Mouse (Mus musculus) forebrain, embryonic 14.5 days (tissue): ENCODE measurements around the gene Olfr1197. TPM values are rescaled to one million over a fixed set of nuclear protein-coding genes. Genes with fewer than 3 reads are reported as not detected.

Experiments used
- ATAC-seq: fragments of 200-750 bp; cut with Nextera tagmentation; 2 replicates; pipeline ENCODE4 v1.8.0; 2017; ENCODE audit warnings: mild to moderate bottlenecking, moderate library complexity
- DNase-seq: peaks from one replicate; pipeline ENCODE4 v3.0.0-alpha.2; 2015; ENCODE audit warnings: low spot score
- H3K27ac ChIP-seq: fragments of 300-500 bp; sonication (generic); 2 replicates; pipeline ENCODE4 v1.5.1; 2014; ENCODE audit warnings: low read depth, mild to moderate bottlenecking, control low read depth, low read length, moderate library complexity
- H3K27me3 ChIP-seq: fragments of 300-500 bp; sonication (generic); replicated peaks from 2 replicates; pipeline ENCODE4 v1.6.1; 2014; ENCODE audit warnings: low read length, control low read depth, mixed read lengths; ENCODE audit not compliant: control insufficient read depth, insufficient read depth
- H3K36me3 ChIP-seq: fragments of 300-500 bp; sonication (generic); 2 replicates; pipeline ENCODE4 v1.6.1; 2014; ENCODE audit warnings: low read length, control low read depth; ENCODE audit not compliant: control insufficient read depth, insufficient read depth
- H3K4me1 ChIP-seq: fragments of 300-500 bp; sonication (generic); 2 replicates; pipeline ENCODE4 v1.6.1; 2014; ENCODE audit warnings: antibody characterized with exemption, low read length, control low read depth; ENCODE audit not compliant: control insufficient read depth, insufficient read depth
- H3K4me2 ChIP-seq: fragments of 300-500 bp; sonication (generic); 2 replicates; pipeline ENCODE4 v1.6.1; 2014; ENCODE audit warnings: mild to moderate bottlenecking, control low read depth, low read length
- H3K4me3 ChIP-seq: fragments of 300-500 bp; sonication (generic); 2 replicates; pipeline ENCODE4 v1.5.1; 2014; ENCODE audit warnings: low read depth, low read length, control low read depth
- H3K9ac ChIP-seq: fragments of 300-500 bp; sonication (generic); 2 replicates; pipeline ENCODE4 v1.6.1; 2014; ENCODE audit warnings: mild to moderate bottlenecking, low read length, control low read depth, moderate library complexity
- H3K9me3 ChIP-seq: fragments of 300-500 bp; sonication (generic); replicated peaks from 2 replicates; pipeline ENCODE4 v1.6.1; 2016; ENCODE audit warnings: low read length, control low read depth, mixed read lengths; ENCODE audit not compliant: control insufficient read depth
- WGBS: fragments of 180-500 bp; shearing (Covaris S2); extraction: QIAGEN DNeasy Blood & Tissue Kit; methylation state at CpG from one replicate; pipeline ENCODE4 v1.1.7; 2014; 5-methylcytosine and 5-hydroxymethylcytosine counted together
- polyA plus RNA-seq: library from polyadenylated mRNA; unstranded; fragments of >200 nt; fragmentation: Nextera tagmentation; extraction: Ambion mirVana; gene quantifications from 2 replicates; pipeline ENCODE4 v1.2.1, GENCODE M21; 2014

The Olfr1197 gene
- not detected in 2 replicates for polyA plus RNA-seq

DNA sequence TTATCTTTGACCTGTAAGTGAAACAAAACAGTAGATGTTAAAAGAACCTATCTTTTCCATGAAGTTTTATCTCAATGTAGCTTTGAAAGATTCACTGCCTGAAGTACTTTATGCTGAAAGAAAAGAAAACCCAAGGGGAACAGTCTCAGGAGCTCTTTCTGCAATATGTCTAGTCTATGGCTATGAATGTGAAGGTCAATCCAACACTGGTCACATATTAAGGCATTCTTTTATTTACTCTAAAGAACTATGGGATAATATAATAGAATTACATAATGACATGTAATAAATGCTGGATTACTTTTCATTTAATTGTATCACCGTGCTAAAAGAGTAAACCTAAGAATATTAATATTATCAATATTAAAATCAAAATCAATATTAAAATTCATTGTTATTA, at the start of gene Olfr1197:
Gene Olfr1197 (minus strand): TSS at position 101 of the 400 bp plus-strand sequence.
- WGBS: 95% methylated on average over 1 of the region's 1 CpGs
- Histone ChIP-seq H3K4me3 (no peak within 1 kb of the TSS), H3K4me1 (no peaks in the 10 kb centered on the region), H3K27me3 (no peaks in the 10 kb centered on the region), H3K36me3 (no peaks in the 10 kb centered on the region), H3K9me3 (no peaks in the 10 kb centered on the region), H3K4me2 (no peak within 1 kb of the TSS), H3K27ac (no peak within 1 kb of the TSS), H3K9ac (no peak within 1 kb of the TSS)
- DNase-seq (no peak), ATAC-seq (no peak)

DNA sequence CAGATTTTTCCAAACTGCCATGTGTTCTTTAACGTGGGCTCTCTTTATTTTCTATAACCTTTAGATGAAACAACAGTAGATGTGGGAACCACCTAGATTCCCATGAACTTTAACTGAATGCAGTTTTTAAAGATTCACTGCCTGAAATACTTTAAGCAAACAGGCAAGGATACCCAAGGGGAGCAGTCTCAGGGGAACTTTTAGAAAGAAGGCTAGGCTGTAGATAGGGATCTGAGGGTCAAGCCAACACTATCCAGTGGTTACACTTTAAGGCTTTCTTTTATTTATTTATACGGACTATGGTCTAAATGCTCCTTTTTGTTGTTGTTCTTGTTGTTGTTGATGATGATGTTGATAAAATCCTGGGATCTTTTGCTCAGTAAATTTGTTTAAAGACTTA, 38.2 kb upstream of the Olfr1197 start, which contains the start of gene Olfr1200:
Gene Olfr1200 (minus strand): TSS at position 101 of the 400 bp plus-strand sequence.
- Histone ChIP-seq H3K9me3 (no peaks in the 10 kb centered on the region), H3K36me3 (no peaks in the 10 kb centered on the region), H3K27me3 (no peaks in the 10 kb centered on the region), H3K4me2 (no peak within 1 kb of the TSS), H3K4me3 (no peak within 1 kb of the TSS), H3K4me1 (no peaks in the 10 kb centered on the region), H3K27ac (no peak within 1 kb of the TSS), H3K9ac (no peak within 1 kb of the TSS)
- 76% methylated on average over 2 of the region's 2 CpGs for WGBS
- DNase-seq (no peak), ATAC-seq (no peak)

- 90% methylated on average over 2 of the region's 2 CpGs for WGBS
- no peaks in the 10 kb centered on the region for H3K36me3 ChIP-seq
- H3K27ac ChIP-seq: no peak within 1 kb of the TSS
- no peak within 1 kb of the TSS for H3K4me2 ChIP-seq
- DNase-seq (no peak), ATAC-seq (no peak)
- H3K4me1 ChIP-seq: no peaks in the 10 kb centered on the region
- no peak within 1 kb of the TSS for H3K9ac ChIP-seq
- no peaks in the 10 kb centered on the region for H3K27me3 ChIP-seq
- H3K4me3 ChIP-seq: no peak within 1 kb of the TSS
- no peaks in the 10 kb centered on the region for H3K9me3 ChIP-seq
Measured at GRCm38 (mm10) chr2:88760369-88760768, 28.2 kb upstream of the Olfr1197 start, which contains the start of gene Olfr1199. Gene Olfr1199, minus strand, starts transcription at chr2:88760469.

DNA sequence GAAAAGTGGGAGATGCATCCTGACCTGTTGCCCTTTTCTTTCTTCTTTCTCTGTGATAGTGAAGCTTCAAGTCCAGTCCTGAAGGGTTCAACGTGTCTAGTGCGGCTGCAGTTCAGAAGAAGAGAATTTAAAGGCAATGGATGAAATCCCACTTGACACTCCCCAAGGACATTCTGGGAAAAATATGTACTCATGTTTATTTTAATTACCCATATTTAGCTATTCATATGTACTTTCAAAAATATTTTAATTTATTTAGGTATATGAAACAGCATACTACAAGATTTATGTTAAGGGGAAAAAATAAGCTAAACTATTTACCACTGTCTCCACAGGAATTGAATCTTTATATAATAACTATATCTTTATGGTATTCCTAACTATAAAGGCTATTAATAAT, 19.1 kb upstream of the Olfr1197 start, which contains the start of gene Olfr1198:
Gene Olfr1198 (minus strand): TSS at position 101 of the 400 bp plus-strand sequence.
- no peak for DNase-seq
- Histone ChIP-seq H3K36me3 (no peaks in the 10 kb centered on the region), H3K9ac (no peak within 1 kb of the TSS), H3K27me3 (no peaks in the 10 kb centered on the region), H3K4me3 (no peak within 1 kb of the TSS), H3K27ac (no peak within 1 kb of the TSS), H3K9me3 (no peaks in the 10 kb centered on the region), H3K4me2 (no peak within 1 kb of the TSS), H3K4me1 (no peaks in the 10 kb centered on the region)
- ATAC-seq: no peak
- WGBS: 97% methylated on average over 2 of the region's 2 CpGs

DNA sequence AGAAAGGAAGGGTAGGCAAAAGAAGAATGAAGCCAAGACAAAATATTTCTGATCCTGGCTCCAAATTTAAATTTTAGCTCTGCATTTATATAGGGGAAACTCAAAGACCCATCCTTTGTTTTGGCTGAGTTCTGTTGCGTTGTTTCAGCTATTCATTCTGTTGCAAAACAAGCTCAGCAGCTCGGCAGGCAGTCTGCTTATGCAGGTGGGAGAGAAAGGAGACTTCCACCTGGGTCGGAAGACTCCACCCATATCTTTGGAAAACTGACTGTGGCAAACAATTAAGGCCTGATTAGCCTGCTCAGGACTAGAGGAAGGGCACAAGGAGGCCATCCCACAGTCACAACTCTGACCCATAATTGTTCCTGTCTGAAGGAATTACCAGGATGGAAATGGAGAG, 11.2 kb upstream of the Olfr1197 start:
- Histone ChIP-seq H3K27ac (no peak overlapping the region), H3K4me3 (no peak overlapping the region), H3K9me3 (no peaks in the 10 kb centered on the region), H3K4me2 (no peak overlapping the region), H3K9ac (no peak overlapping the region), H3K4me1 (no peaks in the 10 kb centered on the region), H3K36me3 (no peaks in the 10 kb centered on the region), H3K27me3 (no peaks in the 10 kb centered on the region)
- ATAC-seq: no peak
- WGBS: 51% methylated on average over 3 of the region's 3 CpGs
- DNase-seq: no peak

- H3K9me3 ChIP-seq: no peaks in the 10 kb centered on the region
- DNase-seq: no peak
- H3K36me3 ChIP-seq: no peaks in the 10 kb centered on the region
- no peak within 1 kb of the TSS for H3K9ac ChIP-seq
- WGBS: 82% methylated on average over 2 of the region's 2 CpGs
- no peak within 1 kb of the TSS for H3K4me3 ChIP-seq
- no peak within 1 kb of the TSS for H3K27ac ChIP-seq
- no peak within 1 kb of the TSS for H3K4me2 ChIP-seq
- no peak for ATAC-seq
- no peaks in the 10 kb centered on the region for H3K4me1 ChIP-seq
- no peaks in the 10 kb centered on the region for H3K27me3 ChIP-seq
Measured at GRCm38 (mm10) chr2:88704497-88704896, 27.7 kb downstream of the Olfr1197 start, which contains the start of gene Olfr1196. Gene Olfr1196, minus strand, starts transcription at chr2:88704597.

DNA sequence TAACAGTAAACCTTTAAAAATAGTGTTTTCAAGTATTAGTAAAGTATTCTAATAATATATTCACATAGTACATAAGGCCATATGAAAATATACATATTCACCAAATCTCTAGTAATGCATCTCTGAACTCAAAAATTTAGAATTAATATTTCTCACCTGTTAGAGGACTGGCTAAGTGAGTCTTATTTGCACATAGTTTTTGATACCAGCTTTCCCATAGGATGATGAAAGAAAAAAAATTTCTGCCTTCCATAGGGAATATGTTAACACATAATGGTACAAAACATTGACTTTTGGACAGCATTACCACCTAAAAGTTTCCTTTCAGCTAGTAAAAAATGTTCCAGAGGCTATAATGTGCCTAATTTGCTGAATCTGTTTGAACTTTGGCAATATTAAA, 43.1 kb downstream of the Olfr1197 start, which contains the start of gene Olfr1195:
Gene Olfr1195 (minus strand): TSS at position 101 of the 400 bp plus-strand sequence.
- Histone ChIP-seq H3K9me3 (no peaks in the 10 kb centered on the region), H3K4me1 (no peaks in the 10 kb centered on the region), H3K4me2 (no peak within 1 kb of the TSS), H3K4me3 (no peak within 1 kb of the TSS), H3K36me3 (no peaks in the 10 kb centered on the region), H3K27ac (no peak within 1 kb of the TSS), H3K9ac (no peak within 1 kb of the TSS), H3K27me3 (no peaks in the 10 kb centered on the region)
- ATAC-seq (no peak), DNase-seq (no peak)

Other genes with a start within 250 kb of the Olfr1197 start
- gene Olfr1184, start 248.8 kb downstream of the Olfr1197 start, polyA plus RNA-seq: not detected in 2 replicates
- gene Olfr1185-ps1, start 239.0 kb downstream of the Olfr1197 start, polyA plus RNA-seq: not detected in 2 replicates
- not detected in 2 replicates for gene Olfr1186, start 213.8 kb downstream of the Olfr1197 start, polyA plus RNA-seq
- not detected in 2 replicates for gene Olfr1188, start 175.4 kb downstream of the Olfr1197 start, polyA plus RNA-seq
- not detected in 2 replicates for gene Olfr1189, start 145.9 kb downstream of the Olfr1197 start, polyA plus RNA-seq
- gene Olfr1191-ps1, start 91.8 kb downstream of the Olfr1197 start, polyA plus RNA-seq: not detected in 2 replicates
- gene Olfr1192-ps1, start 83.9 kb downstream of the Olfr1197 start, polyA plus RNA-seq: not detected in 2 replicates
- not detected in 2 replicates for gene Olfr1193, start 56.7 kb downstream of the Olfr1197 start, polyA plus RNA-seq
- gene Olfr1195, start 43.2 kb downstream of the Olfr1197 start, polyA plus RNA-seq: not detected in 2 replicates
- not detected in 2 replicates for gene Olfr1196, start 27.8 kb downstream of the Olfr1197 start, polyA plus RNA-seq
- not detected in 2 replicates for gene Olfr1198, start 19.0 kb upstream of the Olfr1197 start, polyA plus RNA-seq
- gene Olfr1199, start 28.1 kb upstream of the Olfr1197 start, polyA plus RNA-seq: not detected in 2 replicates
- gene Olfr1200, start 38.1 kb upstream of the Olfr1197 start, polyA plus RNA-seq: not detected in 2 replicates
- gene Olfr1201, start 60.7 kb upstream of the Olfr1197 start, polyA plus RNA-seq: not detected in 2 replicates
- gene Olfr1202, start 82.1 kb upstream of the Olfr1197 start, polyA plus RNA-seq: not detected in 2 replicates
- gene Olfr1205, start 97.4 kb upstream of the Olfr1197 start, polyA plus RNA-seq: not detected in 2 replicates
- gene Olfr1204, start 116.9 kb upstream of the Olfr1197 start, polyA plus RNA-seq: not detected in 2 replicates
- not detected in 2 replicates for gene Olfr1206, start 130.9 kb upstream of the Olfr1197 start, polyA plus RNA-seq
- not detected in 2 replicates for gene Olfr1208, start 169.9 kb upstream of the Olfr1197 start, polyA plus RNA-seq
- not detected in 2 replicates for gene Olfr1209, start 182.8 kb upstream of the Olfr1197 start, polyA plus RNA-seq
- gene Olfr1211, start 205.7 kb upstream of the Olfr1197 start, polyA plus RNA-seq: not detected in 2 replicates
- gene Olfr1212, start 221.6 kb upstream of the Olfr1197 start, polyA plus RNA-seq: not detected in 2 replicates
- not detected in 2 replicates for gene Gm13762, start 247.9 kb upstream of the Olfr1197 start, polyA plus RNA-seq